Mouse (Mus musculus) intestine, embryonic 15.5 days (tissue): ENCODE measurements at regions not wholly inside any gene's neighbourhood (a gene's known extent, or its start where the extent isn't known, plus 50 kb on each side); places are given as distances from the start of the nearest gene placed in this dataset.
A peak's percentile ranks its signal among the peaks of the same experiment; 100 is the strongest.

Experiments used
- ATAC-seq: fragments of 200-750 bp; cut with Nextera tagmentation; 2 replicates; pipeline ENCODE4 v1.8.0; 2017; ENCODE audit warnings: moderate TSS enrichment, moderate library complexity
- H3K27ac ChIP-seq: fragments of 300-500 bp; sonication (generic); 2 replicates; pipeline ENCODE4 v1.5.1; 2015; ENCODE audit warnings: mild to moderate bottlenecking, inconsistent platforms
- H3K27me3 ChIP-seq: fragments of 300-500 bp; sonication (generic); replicated peaks from 2 replicates; pipeline ENCODE4 v1.6.1; 2015; ENCODE audit warnings: inconsistent platforms
- H3K36me3 ChIP-seq: fragments of 300-500 bp; sonication (generic); 2 replicates; pipeline ENCODE4 v1.6.1; 2015; ENCODE audit warnings: inconsistent platforms
- H3K4me1 ChIP-seq: fragments of 300-500 bp; sonication (generic); replicated peaks from 2 replicates; pipeline ENCODE4 v1.6.1; 2015; ENCODE audit warnings: inconsistent platforms
- H3K4me2 ChIP-seq: fragments of 300-500 bp; sonication (generic); replicated peaks from 2 replicates; pipeline ENCODE4 v1.6.1; 2015; ENCODE audit warnings: mild to moderate bottlenecking, inconsistent platforms
- H3K4me3 ChIP-seq: fragments of 300-500 bp; sonication (generic); replicated peaks from 2 replicates; pipeline ENCODE4 v1.5.1; 2015; ENCODE audit warnings: inconsistent platforms
- H3K9ac ChIP-seq: fragments of 300-500 bp; sonication (generic); 2 replicates; pipeline ENCODE4 v1.6.1; 2015; ENCODE audit warnings: inconsistent platforms
- H3K9me3 ChIP-seq: fragments of 300-500 bp; sonication (generic); 2 replicates; pipeline ENCODE4 v1.6.1; 2016; ENCODE audit warnings: inconsistent platforms
- WGBS: fragments of 180-500 bp; shearing (Covaris S2); methylation state at CpG from one replicate; pipeline ENCODE4 v1.1.7; 2015; 5-methylcytosine and 5-hydroxymethylcytosine counted together

- Histone ChIP-seq H3K36me3 (no peaks in the 10 kb centered on the region), H3K27ac (no peak overlapping the region), H3K9me3 (no peaks in the 10 kb centered on the region), H3K4me3 (no peak overlapping the region), H3K9ac (no peak overlapping the region), H3K4me1 (no peaks in the 10 kb centered on the region), H3K27me3 (no peaks in the 10 kb centered on the region), H3K4me2 (no peak overlapping the region)
- 78% methylated on average over 7 of the region's 7 CpGs for WGBS
- no peak for ATAC-seq
These were observed 258.4 kb upstream of the Maf start for GRCm38 (mm10) chr8:115965981-115966380.

- no peaks in the 10 kb centered on the region for H3K36me3 ChIP-seq
- ATAC-seq = no peak
- no peak overlapping the region for H3K4me2 ChIP-seq
- H3K4me3 ChIP-seq = no peak overlapping the region
- no peaks in the 10 kb centered on the region for H3K9me3 ChIP-seq
- no peak overlapping the region for H3K9ac ChIP-seq
- WGBS = 74% methylated on average over 5 of the region's 5 CpGs
- H3K4me1 ChIP-seq = no peaks in the 10 kb centered on the region
- H3K27ac ChIP-seq = no peak overlapping the region
- H3K27me3 ChIP-seq = no peaks in the 10 kb centered on the region
These were observed 247.8 kb upstream of the Maf start for GRCm38 (mm10) chr8:115955371-115955770.

GRCm38 (mm10) chr8:115953783-115954470 lies 246.3 kb upstream of the Maf start:
- no peak overlapping the region for H3K27ac ChIP-seq
- no peaks in the 10 kb centered on the region for H3K27me3 ChIP-seq
- H3K9ac ChIP-seq = no peak overlapping the region
- H3K9me3 ChIP-seq = no peaks in the 10 kb centered on the region
- H3K4me3 ChIP-seq = no peak overlapping the region
- no peak for ATAC-seq
- no peaks in the 10 kb centered on the region for H3K4me1 ChIP-seq
- no peak overlapping the region for H3K4me2 ChIP-seq
- WGBS = 89% methylated on average over 7 of the region's 7 CpGs
- no peaks in the 10 kb centered on the region for H3K36me3 ChIP-seq

- no peak for ATAC-seq
- no peak overlapping the region for H3K4me2 ChIP-seq
- WGBS = 81% methylated on average over 1 of the region's 1 CpGs
- H3K36me3 ChIP-seq = no peaks in the 10 kb centered on the region
- H3K4me1 ChIP-seq = no peaks in the 10 kb centered on the region
- H3K9ac ChIP-seq = no peak overlapping the region
- H3K9me3 ChIP-seq = no peaks in the 10 kb centered on the region
- no peaks in the 10 kb centered on the region for H3K27me3 ChIP-seq
- H3K4me3 ChIP-seq = no peak overlapping the region
- H3K27ac ChIP-seq = no peak overlapping the region
These were observed 244.9 kb upstream of the Maf start for GRCm38 (mm10) chr8:115952496-115952895.

- ATAC-seq = no peak
- Histone ChIP-seq H3K9me3 (no peaks in the 10 kb centered on the region), H3K4me2 (no peak overlapping the region), H3K27ac (no peak overlapping the region), H3K4me3 (no peak overlapping the region), H3K9ac (no peak overlapping the region), H3K27me3 (no peaks in the 10 kb centered on the region), H3K36me3 (no peaks in the 10 kb centered on the region), H3K4me1 (no peaks in the 10 kb centered on the region)
- WGBS = 81% methylated on average over 2 of the region's 2 CpGs
These were observed 241.3 kb upstream of the Maf start for GRCm38 (mm10) chr8:115948916-115949315.

- peaks cover 5% of the 10 kb centered on the region; the same call in 1 of the 2 replicates for H3K4me1 ChIP-seq
- H3K36me3 ChIP-seq = no peaks in the 10 kb centered on the region
- no peak overlapping the region for H3K27ac ChIP-seq
- no peak overlapping the region for H3K9ac ChIP-seq
- 90% methylated on average over 2 of the region's 2 CpGs for WGBS
- no peak overlapping the region for H3K4me2 ChIP-seq
- H3K9me3 ChIP-seq = no peaks in the 10 kb centered on the region
- no peak for ATAC-seq
- no peaks in the 10 kb centered on the region for H3K27me3 ChIP-seq
- no peak overlapping the region for H3K4me3 ChIP-seq
These were observed 240.4 kb upstream of the Maf start for GRCm38 (mm10) chr8:115948036-115948435.

- 36% methylated on average over 16 of the region's 16 CpGs for WGBS
- Histone ChIP-seq H3K4me1 (peaks cover 6% of the 10 kb centered on the region; the same call in 1 of the 2 replicates), H3K4me2 (peak overlapping the region; percentile 24; the same call in 1 of the 2 replicates), H3K4me3 (no peak overlapping the region), H3K9ac (no peak overlapping the region), H3K9me3 (no peaks in the 10 kb centered on the region), H3K27ac (peak overlapping the region; percentile 54; the same call in 1 of the 2 replicates), H3K27me3 (no peaks in the 10 kb centered on the region), H3K36me3 (no peaks in the 10 kb centered on the region)
- peak; percentile 69; the same call in 1 of the 2 replicates for ATAC-seq
These were observed 235.3 kb upstream of the Maf start for GRCm38 (mm10) chr8:115942731-115943509.

- H3K27me3 ChIP-seq = no peaks in the 10 kb centered on the region
- H3K4me3 ChIP-seq = no peak overlapping the region
- H3K27ac ChIP-seq = peak overlapping the region; percentile 55; the same call in 1 of the 2 replicates
- no peaks in the 10 kb centered on the region for H3K9me3 ChIP-seq
- 37% methylated on average over 8 of the region's 8 CpGs for WGBS
- H3K4me2 ChIP-seq = no peak overlapping the region
- no peak overlapping the region for H3K9ac ChIP-seq
- peak; percentile 80 for ATAC-seq
- H3K4me1 ChIP-seq = no peaks in the 10 kb centered on the region
- no peaks in the 10 kb centered on the region for H3K36me3 ChIP-seq
These were observed 222.0 kb upstream of the Maf start for GRCm38 (mm10) chr8:115929472-115930210.

GRCm38 (mm10) chr8:115921889-115922288 lies 214.3 kb upstream of the Maf start:
- Histone ChIP-seq H3K4me1 (no peaks in the 10 kb centered on the region), H3K4me3 (no peak overlapping the region), H3K27me3 (no peaks in the 10 kb centered on the region), H3K9ac (no peak overlapping the region), H3K9me3 (no peaks in the 10 kb centered on the region), H3K36me3 (no peaks in the 10 kb centered on the region), H3K27ac (no peak overlapping the region), H3K4me2 (no peak overlapping the region)
- WGBS = 87% methylated on average over 6 of the region's 6 CpGs
- ATAC-seq = no peak

GRCm38 (mm10) chr8:115906650-115907049 lies 199.1 kb upstream of the Maf start:
- Histone ChIP-seq H3K27me3 (no peaks in the 10 kb centered on the region), H3K4me1 (no peaks in the 10 kb centered on the region), H3K36me3 (no peaks in the 10 kb centered on the region), H3K4me2 (no peak overlapping the region), H3K9me3 (no peaks in the 10 kb centered on the region), H3K27ac (no peak overlapping the region), H3K4me3 (no peak overlapping the region), H3K9ac (no peak overlapping the region)
- ATAC-seq = no peak
- WGBS = 86% methylated on average over 5 of the region's 5 CpGs

- no peak overlapping the region for H3K27ac ChIP-seq
- H3K9me3 ChIP-seq = no peaks in the 10 kb centered on the region
- no peak overlapping the region for H3K4me3 ChIP-seq
- ATAC-seq = no peak
- no peak overlapping the region for H3K9ac ChIP-seq
- no peaks in the 10 kb centered on the region for H3K4me1 ChIP-seq
- no peak overlapping the region for H3K4me2 ChIP-seq
- H3K36me3 ChIP-seq = no peaks in the 10 kb centered on the region
- no peaks in the 10 kb centered on the region for H3K27me3 ChIP-seq
- 73% methylated on average over 6 of the region's 6 CpGs for WGBS
These were observed 196.3 kb upstream of the Maf start for GRCm38 (mm10) chr8:115903853-115904420.
